Mouse (Mus musculus) cerebellum, postnatal 36 days (tissue): ENCODE data around the gene Anp32a.

Experiments
- DNase-seq, 2 experiments: peaks; one replicate each; pipeline ENCODE4 v3.0.0; 2021 to 2022; ENCODE audit warnings: mixed read lengths in 2 of 2

Gene Anp32a

DNA sequence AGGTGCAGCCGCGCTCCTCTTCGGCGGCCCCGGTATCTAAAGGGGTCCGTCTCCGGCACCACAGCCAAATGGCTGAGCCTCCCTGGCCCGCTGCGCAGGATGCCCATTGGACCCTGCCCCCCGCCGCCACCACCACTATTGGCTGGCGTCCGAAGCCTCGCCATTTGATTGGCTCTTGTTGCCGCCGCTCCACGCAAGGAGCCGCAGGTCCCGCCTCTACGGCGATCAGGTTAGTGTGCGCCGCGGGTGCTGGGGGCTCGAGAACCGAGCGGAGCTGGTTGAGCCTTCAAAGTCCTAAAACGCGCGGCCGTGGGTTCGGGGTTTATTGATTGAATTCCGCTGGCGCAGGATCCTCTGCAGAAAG, at the start of gene Anp32a:
Gene Anp32a, plus strand, starts transcription at position 171 of the 364 bp plus-strand sequence.
- peak; percentile 99 to 100 for DNase-seq

DNA sequence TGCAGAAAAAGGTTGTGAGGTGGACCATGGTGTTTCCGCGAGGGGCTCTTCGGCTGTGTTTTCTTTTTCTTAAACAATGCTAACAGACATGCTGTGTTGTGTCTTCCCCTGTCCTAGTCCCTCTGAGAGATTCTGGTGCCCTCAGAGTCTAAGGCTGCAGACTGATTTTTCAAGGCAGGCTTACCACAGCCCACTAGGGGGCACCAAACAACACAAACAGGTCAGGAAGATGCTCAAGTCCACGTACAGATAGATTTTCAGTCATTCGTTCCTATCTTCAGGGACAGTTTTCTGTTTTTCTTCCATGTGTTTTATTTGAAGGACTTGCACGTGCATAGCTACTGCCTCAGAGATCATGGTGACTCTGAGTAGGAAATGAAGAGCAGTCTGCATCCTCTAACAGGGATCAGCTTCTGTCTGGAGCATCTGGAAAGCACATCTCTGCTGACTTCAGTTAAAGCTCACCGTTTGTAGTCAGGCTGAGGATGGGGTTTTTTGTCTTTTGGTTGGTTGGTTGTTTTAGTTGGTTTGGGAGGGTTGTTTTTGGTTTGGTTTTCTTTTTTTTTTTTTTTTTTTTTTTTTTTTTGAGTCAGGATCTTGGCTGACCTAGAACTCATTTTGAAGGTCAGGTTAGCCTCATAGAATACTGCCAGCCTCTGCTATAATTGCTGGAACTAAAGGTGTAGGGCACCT, 45.9 kb upstream of the Anp32a start:
- DNase-seq = peak; percentile 87 to 92

DNA sequence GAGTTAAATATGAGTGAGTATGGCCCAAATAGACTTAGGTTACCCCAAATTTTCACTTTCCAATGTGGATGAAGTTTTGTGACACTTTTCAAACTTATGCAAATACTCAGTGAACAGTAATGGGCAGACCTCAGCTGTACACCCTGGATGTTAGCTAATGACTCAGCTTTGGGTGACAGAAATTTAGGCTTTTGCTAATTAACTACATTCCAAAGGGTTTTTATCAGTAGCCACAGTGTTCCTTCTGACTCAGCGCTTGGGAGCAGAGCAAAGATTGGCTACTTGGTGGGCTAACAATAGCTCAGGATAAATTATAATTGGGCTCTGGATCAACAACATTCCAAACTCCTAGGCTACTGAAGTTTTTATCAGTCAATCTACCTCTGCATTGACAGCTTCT, 44.2 kb upstream of the Anp32a start:
- DNase-seq = no peak

DNA sequence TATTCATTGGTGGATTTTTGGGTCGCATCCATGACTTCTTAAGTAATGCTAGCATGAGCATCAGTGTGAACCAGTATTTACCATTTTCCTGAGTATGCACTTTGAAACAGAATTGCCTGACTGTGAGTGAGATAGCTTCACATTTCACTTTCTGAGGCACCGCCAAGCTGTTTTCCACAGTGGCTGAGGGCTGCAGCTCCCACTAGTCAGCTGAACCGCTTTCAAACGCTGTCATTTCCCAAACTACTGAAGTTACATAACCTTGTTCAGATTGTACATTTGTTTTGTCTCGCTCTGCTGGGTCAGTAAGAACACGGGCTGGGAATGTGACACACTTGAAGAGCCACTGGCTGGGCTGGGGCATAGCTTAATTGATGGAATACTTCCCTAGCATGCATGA, 25.5 kb upstream of the Anp32a start:
- DNase-seq = no peak

DNA sequence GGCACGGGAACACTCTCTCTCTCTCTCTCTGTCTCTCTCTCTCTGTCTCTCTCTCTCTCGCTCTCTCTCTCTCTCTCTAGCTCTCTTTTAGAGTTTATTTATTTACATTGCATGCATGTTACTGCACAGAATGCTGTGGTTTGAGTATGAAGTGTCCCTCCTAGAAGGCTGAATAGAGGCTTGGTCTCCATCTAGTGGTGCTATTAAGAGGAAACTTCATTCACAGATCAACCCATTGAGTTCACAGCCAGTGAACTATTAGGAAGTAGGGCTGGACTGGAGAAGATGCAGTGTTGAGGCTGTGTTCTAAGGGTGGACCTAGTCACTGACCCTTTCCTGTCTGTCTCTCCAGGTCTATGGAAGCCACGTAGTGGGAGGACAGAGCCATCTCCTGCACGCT, 22.4 kb upstream of the Anp32a start:
- DNase-seq = no peak

DNA sequence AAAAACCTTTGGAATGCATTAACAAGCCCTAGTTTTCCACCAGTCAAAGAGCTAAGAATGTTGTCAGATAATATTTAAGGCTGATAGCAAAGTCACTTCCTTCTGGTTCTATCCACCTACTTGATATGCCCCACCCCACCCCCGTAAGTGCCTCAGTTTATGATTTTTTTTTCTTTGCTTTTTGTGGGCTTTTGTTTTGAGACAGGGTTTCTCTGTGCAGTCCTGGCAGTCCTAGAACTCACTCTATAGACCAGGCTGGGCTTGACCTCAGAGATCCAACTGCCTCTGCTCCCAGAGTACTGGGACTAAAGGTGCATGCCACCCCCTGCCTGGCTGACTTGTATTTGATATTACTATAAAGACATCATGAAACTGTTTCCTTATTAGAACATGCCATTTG, 17.3 kb upstream of the Anp32a start:
- no peak for DNase-seq

DNA sequence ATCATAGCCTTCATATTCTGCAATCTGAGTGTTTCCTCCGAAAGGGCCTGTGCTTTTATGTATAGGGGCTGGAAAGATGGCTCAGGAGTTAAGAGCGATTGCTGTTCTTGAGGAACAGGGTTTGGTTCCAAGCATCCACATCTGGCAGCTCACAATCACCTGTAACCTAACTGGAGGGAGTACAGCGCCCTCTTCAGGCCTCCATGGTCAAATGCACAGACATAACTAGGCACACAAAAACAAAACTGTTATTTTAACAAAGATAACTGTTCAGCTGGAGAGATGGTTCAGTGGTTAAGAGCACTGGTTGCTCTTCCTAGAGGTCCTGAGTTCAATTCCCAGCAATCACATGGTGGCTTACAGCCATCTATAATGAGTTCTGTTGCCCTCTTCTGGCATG, 15.1 kb upstream of the Anp32a start:
- no peak for DNase-seq

DNA sequence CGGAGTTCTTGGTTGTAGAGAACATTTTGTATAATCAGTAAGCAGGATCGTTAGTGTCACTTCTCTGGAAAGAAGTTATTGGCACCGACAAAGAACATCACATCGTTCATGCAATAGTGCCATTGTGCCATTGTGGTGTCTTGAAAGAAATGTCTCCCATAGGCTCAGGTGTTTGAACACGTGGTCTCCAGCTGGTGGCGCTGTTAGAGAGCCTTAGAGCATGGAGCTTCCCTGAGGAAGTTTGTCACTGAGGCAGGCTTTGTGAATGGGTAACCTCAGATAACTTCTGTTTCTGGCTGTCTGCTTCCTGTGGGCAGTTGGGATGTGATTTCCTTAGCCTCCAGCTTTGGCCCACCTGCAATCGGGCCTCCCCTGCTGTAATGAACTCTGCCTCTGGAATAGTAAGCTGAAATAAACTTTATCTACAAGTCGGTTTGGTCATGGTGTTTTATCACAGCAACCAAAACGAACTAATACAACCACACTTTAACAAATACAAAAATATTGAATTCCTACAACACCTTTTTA, 6.7 kb upstream of the Anp32a start:
- DNase-seq = no peak

DNA sequence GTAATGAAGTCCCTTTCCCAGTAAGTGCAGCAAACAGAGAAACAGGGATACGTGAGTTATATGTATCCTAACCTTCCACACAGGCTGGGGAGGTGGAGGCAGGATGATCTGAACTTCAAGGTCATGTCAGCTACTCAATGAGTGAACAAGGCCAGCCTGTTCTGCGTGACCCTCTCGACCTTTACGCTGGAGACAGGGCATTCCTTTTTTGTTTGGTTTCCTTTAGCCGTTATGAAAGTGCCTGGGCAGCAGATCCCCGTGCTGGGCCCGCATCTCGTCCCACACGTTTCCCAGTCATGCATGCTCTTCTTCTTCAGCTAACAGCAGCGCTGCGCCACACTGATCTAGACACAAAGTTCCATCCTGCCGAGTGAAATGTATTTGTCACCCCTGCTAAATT, 5.7 kb upstream of the Anp32a start:
- DNase-seq = no peak

DNA sequence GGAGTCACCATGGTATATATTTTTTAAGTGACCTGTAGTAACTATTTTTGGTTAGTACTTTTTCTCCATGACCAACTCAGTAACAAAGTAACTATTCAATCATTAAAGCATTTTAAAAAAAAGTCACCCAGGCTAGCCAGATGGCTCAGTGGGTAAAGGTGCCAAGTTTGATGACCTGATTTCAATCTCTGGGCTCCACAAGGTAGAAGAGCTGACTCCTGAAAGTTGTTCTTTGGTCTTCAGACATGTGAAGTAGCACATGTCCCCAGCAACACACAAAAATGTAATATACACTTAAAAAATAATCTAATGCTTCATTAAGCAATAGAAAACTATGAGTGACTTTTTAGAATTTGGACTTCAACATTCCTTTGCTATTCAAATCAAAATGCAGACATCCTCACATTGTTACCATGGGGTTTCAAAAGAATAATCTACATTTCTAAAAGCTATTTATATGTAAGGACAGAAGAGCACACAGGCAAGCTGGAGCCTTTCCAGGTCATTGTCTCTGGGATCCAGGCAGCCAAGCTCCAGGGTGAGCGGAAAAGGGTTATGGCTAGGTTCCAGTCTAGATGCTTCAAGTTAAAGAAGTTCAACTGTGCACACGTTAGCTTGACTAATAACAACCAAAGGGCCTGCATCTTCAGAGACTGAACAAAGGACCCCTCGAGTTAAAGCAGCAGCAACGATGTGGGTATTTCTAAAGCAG, 3.0 kb upstream of the Anp32a start:
- DNase-seq = peak; percentile 58 to 70

DNA sequence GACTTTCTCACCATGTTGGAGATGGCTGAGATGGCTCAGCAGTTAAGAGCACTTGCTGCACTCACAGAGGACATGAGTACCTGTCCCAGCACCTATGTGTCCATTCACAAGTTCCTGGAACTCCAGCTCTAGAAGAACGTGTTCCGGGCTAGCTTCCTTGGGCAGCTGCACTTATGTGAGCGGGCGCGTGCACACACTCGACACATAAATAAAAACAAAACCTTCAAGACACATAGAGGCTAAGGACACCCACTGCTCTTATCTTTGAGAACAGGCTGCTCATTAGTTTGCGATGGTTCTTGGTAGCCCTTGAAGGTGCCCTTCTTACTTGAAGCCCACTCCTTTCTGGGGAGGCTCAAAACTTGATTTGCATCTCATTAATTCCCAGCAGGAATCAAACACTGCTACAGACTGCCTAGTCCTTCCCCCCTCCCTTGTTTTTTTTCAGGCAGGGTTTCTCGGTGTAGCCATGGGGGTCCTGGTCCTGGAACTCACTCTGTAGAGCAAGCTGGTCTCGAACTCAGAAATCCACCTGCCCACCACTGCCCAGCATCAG, 2.4 kb upstream of the Anp32a start:
- no peak for DNase-seq

DNA sequence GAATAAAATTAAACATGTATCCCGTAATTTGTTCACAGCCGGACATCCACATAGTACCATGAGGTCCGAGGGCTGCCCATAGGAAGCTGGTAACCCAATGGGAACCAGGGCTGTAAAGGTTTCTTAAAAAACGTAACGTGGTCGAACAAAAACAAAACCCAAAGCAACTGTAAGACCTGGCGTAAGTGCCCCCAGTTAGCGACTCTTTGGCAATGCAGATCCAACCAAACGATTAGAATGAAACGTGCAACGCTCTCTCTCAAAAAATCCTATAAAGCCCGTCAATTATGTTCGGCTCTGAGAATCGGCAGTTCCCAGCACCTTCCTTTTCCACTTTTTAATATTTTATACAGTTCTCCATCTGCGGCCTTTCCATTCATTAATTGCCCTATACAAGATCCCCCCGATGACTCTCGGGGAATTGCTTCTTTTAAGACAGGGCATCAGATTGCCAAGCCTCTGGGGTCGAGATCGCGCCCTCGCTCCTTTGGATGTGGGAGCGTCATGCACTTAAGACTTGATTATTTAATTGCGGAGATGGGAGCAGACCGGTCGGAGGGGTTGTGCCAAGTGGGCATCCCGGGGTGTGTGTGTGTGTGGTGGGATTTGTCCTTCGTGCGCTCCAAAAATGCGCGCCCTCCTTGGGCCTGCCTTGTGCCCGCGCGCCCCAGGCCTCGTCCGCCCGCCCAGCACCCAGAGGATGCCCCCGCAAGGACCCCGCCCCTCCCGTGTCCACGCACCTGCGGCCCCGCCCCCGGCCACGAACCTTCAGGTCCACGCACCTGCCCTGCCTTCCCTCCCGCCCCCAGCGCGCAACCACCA, 581 bp upstream of the Anp32a start:
- DNase-seq = no peak

DNA sequence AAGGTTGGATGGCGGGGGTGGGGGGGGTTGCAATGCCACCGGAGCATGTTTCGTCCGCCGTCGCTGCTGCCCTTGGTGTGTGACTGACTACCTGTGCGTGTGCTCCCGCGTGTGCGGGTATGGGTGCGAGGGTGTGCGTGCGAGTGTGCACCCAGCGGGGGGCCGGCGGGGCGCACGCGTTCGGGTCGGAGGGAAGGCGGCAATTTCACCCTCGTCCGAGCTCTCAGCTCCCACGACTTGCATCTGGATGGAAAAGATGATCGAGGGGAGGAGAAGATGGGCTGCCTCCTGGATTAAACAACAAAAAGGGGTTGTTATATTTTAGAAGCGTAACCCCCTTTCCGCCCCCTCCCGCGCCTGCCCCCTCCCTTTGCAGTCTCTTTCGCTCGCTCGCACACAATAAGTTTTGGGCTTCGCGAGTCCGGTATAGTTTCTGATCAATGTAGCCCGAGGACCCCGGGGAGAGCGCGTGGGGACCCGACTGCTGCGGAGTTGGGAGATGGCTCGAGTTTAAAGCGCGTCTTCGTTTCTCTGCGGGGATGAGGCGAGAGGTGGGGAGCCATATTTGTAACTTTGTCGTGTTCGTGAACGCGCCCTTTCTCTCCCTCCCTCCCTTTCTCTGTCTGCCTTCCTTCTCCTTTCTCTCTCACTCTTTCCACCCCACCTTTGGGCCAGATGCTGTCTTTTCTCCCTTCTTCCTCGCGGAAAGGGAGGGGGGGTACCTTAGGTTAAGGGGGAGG, 778 bp downstream of the Anp32a start:
- DNase-seq = peak; percentile 44 to 53

DNA sequence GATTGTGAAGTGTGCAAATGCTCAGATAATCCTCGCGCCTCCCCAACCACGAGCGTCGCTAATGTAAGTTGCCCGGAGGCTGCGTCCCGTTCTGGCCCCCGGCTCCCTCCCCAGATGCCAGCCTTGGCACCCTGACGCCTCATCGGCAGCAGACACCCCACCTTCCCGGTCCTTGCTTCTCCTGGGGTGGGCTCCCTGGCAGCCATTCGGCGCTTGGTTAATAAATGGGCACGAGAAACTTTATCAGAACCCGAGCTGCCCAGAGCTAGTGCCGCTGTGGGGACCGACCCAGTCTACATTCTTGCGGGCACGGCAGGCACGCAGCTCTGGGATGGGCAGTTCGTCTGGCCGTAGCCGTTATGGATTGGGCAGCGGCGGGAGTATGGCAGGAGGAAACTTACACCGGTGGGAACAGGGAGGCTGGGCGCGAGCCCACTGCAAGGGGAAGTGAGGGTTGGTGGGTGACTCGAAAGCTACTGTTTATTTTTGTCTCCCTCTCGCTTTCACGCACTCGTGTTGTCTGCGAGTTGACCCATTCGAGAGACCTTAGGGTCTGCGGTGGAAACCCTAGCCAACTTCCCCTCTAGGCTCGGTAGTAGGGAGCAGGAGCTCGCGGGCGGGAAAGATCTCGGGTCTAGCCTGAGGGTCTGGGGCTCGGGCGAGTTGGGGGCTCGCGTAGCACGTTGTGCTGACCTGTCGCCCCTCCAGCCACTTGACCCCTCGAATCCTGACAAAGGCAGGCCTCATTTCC, 1.5 kb downstream of the Anp32a start:
- DNase-seq = peak; percentile 53 to 63

DNA sequence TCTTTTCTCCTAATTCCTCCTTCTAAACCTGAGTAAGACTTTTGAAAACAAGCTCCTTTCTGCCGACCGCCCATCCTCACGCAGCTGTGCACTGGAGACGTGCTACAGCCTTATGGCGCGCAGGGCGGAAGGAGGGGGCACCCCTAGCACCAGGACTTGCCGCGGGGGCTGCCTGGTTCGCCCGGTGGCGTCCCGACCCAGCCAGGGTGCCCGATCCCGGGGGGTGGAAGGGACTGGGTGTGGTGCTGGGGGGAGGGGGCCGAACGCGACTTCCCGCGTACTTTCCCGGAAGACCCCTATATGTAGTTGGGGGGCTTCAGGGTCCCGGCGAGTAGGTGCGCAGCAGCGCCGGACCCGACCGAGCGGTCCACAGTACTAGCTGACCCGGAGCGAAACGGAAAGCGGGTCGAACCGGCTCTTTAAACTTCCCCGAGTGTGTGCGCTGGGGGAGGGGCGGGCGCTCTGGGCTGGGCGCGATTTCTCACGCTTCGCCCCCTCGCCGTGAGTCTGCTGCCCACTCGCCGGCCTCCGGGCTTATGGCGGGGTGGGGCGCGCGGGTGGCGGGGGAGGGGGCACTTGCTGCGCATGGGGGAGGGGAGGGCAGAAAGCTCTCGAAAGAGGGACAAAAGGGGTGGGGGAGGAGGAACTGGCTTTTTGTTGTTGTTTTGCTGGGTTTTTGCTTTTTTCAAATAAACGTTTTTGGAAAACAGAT, 2.3 kb downstream of the Anp32a start:
- peak; percentile 64 to 70 for DNase-seq

DNA sequence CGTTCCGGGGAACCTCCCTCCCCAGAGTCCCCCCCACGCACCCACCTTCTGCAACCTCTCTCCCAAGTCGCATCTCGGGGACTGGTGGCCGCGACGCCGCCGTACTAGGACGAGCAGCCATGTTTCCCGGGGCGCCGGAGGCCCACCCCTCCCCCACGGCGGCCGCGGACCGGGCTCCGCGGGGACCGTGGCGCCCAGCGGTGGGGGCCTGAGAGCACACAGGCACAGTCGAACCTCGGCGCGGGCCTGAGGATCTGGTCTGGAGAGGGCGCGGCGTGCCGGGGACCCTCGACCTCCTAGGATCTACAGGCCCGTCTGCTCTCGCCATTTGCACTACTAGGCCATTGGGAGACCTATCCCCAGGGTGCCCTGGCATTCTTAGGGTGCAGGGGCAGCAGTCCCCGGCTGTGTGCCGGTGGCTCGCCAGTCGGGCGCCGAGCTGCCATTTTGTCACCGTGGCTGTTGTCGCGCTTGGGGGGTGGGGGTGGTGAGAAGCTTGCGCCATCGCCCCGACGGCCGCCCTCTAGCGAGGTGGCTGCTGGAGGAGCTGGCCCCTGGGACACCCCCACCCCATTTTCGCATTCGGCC, 2.9 kb downstream of the Anp32a start:
- peak; percentile 62 for DNase-seq

DNA sequence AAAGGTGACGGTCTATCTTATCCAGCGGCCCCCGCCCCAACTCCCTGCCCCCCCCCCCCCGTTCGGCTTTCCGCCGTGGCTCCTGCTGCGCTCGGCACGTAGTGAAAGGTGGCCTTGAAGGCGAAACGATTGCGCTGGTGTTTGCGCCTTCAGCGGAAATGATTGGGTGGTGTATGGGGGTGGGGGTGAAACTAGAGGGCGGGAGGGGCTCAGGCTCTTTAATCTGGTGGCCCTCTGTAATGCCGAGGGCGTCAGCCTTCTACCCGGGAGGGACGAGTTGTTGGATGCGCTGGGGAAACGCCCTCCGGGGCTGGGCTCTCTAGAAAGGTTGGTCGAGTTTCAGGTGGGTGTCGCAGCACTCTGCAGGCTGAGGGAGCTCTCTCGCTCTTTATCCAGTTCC, 3.5 kb downstream of the Anp32a start:
- DNase-seq = peak; percentile 58 to 61

DNA sequence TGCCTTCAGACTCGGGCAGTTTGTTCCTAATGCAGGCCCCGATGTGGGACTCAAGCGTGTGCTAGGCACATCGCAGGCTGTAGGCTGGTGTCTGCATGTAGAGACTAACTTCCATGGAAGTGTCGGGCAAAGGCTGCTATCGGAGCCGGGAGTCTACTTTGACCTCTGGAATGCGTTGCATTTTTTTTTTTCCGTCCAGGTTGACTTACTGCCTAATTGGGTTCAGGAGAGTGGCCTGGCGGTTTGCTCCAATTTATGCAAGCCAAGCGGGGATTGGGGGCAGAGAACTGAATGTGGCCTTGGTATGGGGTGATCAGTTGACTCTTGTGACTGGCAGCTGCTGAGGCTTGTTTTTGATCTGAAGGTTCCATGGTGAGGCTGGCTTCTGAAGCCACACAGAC, 4.0 kb downstream of the Anp32a start:
- no peak for DNase-seq

DNA sequence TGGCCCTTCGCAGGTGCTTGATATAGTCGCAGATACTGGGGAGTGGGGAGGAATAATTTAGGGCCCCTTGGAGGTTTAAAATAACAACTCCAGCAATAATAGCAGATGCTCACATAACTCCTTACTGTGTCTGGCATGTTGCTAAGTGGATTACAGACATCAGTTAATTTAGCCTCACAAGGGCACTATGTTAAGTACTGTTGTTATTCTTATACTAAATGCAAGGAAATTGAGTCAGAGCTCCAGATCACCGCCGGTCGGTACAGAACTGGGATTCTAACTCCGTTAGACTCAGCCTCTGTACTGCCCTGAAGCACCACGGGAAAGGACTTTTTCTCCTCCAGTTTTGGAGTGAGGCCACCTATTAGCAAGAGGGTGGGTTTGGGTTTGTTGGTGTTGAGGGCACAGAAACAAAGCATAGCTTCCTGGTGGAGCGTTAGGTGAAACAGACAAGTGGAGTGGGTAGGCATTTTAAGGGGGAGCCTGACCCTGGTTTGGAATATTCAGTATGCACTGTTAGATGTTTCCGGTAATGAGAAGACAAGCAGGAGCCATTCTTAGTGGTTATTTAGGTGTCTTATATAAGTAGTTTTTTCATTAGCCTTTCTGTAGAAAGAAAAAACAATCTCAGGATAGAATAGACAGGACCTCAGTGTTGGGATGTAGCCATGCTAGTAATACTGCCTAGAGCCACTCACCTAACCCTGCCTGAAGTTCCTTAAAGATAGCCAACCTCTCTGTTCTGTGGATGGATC, 4.7 kb downstream of the Anp32a start:
- peak in 1 of 2 experiments; percentile 25 for DNase-seq

DNA sequence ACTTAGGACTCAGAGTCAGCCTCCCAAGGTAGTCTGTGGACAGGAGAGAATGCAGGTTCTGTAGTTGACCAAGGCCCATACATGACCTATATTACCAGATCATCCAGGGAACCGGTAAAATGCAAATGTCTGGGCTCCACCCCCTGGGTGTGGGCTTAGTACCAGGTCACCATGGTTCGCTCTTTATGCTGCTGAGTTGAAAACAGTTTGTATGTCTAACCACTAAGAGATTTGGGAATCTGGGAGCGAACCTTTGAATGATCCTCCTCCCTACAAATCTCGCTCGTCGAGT, 5.2 kb downstream of the Anp32a start:
- DNase-seq = peak in 1 of 2 experiments; percentile 19
